Mouse (Mus musculus): ENCODE measurements around the gene Sephs1. TPM values are rescaled to one million over a fixed set of nuclear protein-coding genes. Genes with fewer than 3 reads are reported as not detected.

Sephs1 gene
- polyA plus RNA-seq, 1 experiment from 2014 or later, result 124 TPM

DNA sequence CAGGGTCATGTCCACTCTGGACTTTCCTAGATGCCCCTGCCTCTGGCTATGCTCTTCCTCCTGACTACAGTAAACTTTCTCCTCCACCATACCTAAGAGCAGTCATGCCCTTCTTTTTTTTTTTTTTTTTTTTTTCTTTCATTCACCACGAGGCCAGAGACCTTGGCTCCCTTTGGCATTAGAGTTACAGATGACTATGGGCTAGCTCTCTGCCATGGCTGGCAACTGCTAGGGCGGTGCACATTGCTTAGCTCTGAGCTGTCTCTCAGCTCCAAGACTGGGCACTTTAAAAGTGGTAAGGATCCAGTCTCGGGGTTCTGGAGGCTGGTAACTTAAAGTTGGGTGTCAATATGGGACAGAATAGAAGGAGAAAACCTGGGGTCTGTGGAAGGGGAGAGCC, 5.2 kb upstream of the Sephs1 start:
- Histone ChIP-seq H3K9ac (replicated peaks) (no peak overlapping the region), H3K27me3 (0 out of 2 replicates have a peak, but pooled peaks cover 3% of the 10 kb centered on the region), H3K27ac (replicated peaks) (no peak overlapping the region), H3K4me1 (peaks cover 12% of the 10 kb centered on the region), H3K36me3 (no peaks in the 10 kb centered on the region), H3K9me3 (no peaks in the 10 kb centered on the region), H3K4me2 (replicated peaks) (no peak overlapping the region), H3K4me3 (no peak overlapping the region)
- WGBS, result 73% methylated on average over 3 of the region's 3 CpGs
- no peak for ATAC-seq (ENCODE audit: low FRiP score, low read depth)

DNA sequence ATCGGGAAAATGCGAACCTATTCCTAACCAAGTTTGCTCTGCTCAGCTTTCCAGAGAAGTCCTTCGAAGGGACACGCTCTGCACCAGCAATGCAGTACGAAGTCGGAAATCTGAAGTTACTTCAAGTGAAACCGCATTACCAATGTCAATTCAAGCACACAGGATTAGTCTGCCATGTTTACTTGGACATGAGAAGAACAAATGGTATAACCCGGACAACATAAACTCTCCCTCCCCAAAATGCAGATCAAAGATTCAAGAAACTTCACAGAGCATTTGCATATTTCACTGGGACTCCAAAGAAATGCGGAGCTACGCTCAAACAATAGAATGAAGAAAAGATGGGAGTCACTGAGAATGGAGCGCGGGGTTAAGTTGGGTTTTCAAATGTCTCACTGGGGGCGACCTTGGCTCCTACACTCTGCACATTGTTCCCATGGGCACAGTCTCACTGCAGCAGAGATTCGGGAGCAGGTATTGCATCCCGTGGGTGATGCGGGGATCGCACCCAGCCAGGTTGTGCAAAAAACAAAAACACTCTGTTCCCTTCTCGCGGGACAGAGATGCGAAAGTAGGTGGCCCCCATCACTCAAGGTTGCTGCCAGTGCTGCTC, 521 bp upstream of the Sephs1 start:
- 0 out of 2 replicates have a peak, but pooled peaks cover 3% of the 10 kb centered on the region for H3K27me3 ChIP-seq
- peaks cover 25% of the 10 kb centered on the region for H3K4me1 ChIP-seq
- peaks cover 13% of the 10 kb centered on the region for H3K36me3 ChIP-seq
- no peaks in the 10 kb centered on the region for H3K9me3 ChIP-seq
- peak overlapping the region; percentile 97 for H3K4me3 ChIP-seq
- peak overlapping the region; percentile 98 for H3K9ac ChIP-seq (replicated peaks)
- peak; percentile 43 for ATAC-seq (ENCODE audit: low FRiP score, low read depth)
- peak overlapping the region; percentile 77 for H3K4me2 ChIP-seq (replicated peaks)
- peak overlapping the region; percentile 100 for H3K27ac ChIP-seq (replicated peaks)
- 2% methylated on average over 20 of the region's 20 CpGs for WGBS

DNA sequence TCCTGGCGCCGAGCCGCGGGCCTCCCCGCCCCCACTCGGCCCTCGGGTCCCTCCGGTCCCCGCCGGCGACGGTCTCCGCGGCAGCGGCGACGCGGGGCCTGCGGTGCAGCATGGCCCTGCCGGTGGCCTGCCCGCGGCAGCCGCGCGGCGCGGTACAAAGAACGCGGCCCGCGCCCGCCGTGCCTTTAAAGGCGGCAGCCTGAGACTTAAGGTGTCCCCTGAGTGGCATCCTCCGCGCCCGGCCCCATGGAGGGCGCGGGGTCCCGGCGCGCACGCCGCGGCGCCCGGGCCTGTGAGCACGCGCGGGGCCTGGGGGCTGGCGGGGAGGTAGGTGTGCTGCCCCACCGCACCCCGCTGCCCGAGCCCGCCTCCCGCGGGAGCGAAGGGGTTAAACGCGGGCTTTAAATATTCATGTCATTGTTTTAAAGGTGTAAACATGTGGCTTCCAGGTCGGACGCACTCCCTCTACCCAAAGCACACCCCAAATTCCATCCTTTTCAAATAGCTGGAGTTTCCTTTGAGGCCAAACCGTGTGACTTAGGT, 956 bp downstream of the Sephs1 start:
- Histone ChIP-seq H3K4me1 (peaks cover 25% of the 10 kb centered on the region), H3K4me2 (replicated peaks) (peak overlapping the region; percentile 77), H3K9me3 (no peaks in the 10 kb centered on the region), H3K36me3 (peaks cover 28% of the 10 kb centered on the region), H3K27me3 (0 out of 2 replicates have a peak, but pooled peaks cover 3% of the 10 kb centered on the region), H3K9ac (replicated peaks) (peak overlapping the region; percentile 98), H3K4me3 (peak overlapping the region; percentile 97), H3K27ac (replicated peaks) (peak overlapping the region; percentile 100)
- ATAC-seq (ENCODE audit: low FRiP score, low read depth), result peak; percentile 74
- WGBS, result under 1% methylated on average over 56 of the region's 63 CpGs

GRCm38 (mm10) chr2:4883009-4883704, 1.8 kb downstream of the Sephs1 start:
- Histone ChIP-seq H3K9me3 (no peaks in the 10 kb centered on the region), H3K4me1 (peaks cover 25% of the 10 kb centered on the region), H3K4me3 (peak overlapping the region; percentile 97), H3K27me3 (0 out of 2 replicates have a peak, but pooled peaks cover under 1% of the 10 kb centered on the region), H3K4me2 (replicated peaks) (peak overlapping the region; percentile 77), H3K27ac (replicated peaks) (peak overlapping the region; percentile 100), H3K36me3 (peaks cover 36% of the 10 kb centered on the region), H3K9ac (replicated peaks) (peak overlapping the region; percentile 98)
- no peak for ATAC-seq (ENCODE audit: low FRiP score, low read depth)
- WGBS, result 2% methylated on average over 18 of the region's 18 CpGs

GRCm38 (mm10) chr2:4886896-4887295, 5.5 kb downstream of the Sephs1 start:
- no peak overlapping the region for H3K4me3 ChIP-seq
- no peak overlapping the region for H3K9ac ChIP-seq (replicated peaks)
- H3K9me3 ChIP-seq, result no peaks in the 10 kb centered on the region
- H3K27ac ChIP-seq (replicated peaks), result no peak overlapping the region
- peaks cover 72% of the 10 kb centered on the region for H3K36me3 ChIP-seq
- no peak overlapping the region for H3K4me2 ChIP-seq (replicated peaks)
- no peak for ATAC-seq (ENCODE audit: low FRiP score, low read depth)
- WGBS, result 97% methylated on average over 6 of the region's 6 CpGs
- H3K4me1 ChIP-seq, result peaks cover 13% of the 10 kb centered on the region
- H3K27me3 ChIP-seq, result no peaks in the 10 kb centered on the region

DNA sequence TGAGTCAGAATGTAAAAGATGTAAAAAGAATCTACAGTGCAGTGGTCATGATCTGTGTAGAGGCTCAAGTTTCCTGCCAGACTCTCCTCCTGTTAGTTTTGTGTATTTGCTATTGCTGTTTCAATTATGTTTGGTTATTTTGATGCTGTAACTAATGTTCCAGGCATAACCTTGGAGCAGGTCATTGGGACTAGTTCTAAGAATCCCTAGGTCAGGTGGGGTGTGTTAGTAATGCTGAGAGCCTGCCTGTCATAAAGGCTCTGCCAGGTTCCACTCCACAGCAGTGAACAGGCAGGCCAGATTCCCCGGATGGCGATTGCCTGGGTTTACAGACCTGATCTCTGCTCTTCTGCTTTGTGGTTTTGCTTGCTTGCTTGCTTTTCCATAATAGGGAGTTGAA, 14.2 kb downstream of the Sephs1 start:
- no peak for ATAC-seq (ENCODE audit: low FRiP score, low read depth)
- Histone ChIP-seq H3K4me3 (no peak overlapping the region), H3K9ac (replicated peaks) (no peak overlapping the region), H3K27me3 (no peaks in the 10 kb centered on the region), H3K9me3 (no peaks in the 10 kb centered on the region), H3K4me2 (replicated peaks) (no peak overlapping the region), H3K36me3 (peaks cover 87% of the 10 kb centered on the region), H3K4me1 (no peaks in the 10 kb centered on the region), H3K27ac (replicated peaks) (no peak overlapping the region)
- 88% methylated on average over 2 of the region's 2 CpGs for WGBS

- Histone ChIP-seq H3K9ac (replicated peaks) (no peak overlapping the region), H3K27ac (replicated peaks) (no peak overlapping the region), H3K36me3 (peaks cover 87% of the 10 kb centered on the region), H3K9me3 (no peaks in the 10 kb centered on the region), H3K4me3 (no peak overlapping the region), H3K4me2 (replicated peaks) (no peak overlapping the region), H3K27me3 (no peaks in the 10 kb centered on the region), H3K4me1 (no peaks in the 10 kb centered on the region)
- WGBS, result 96% methylated on average over 4 of the region's 4 CpGs
- ATAC-seq (ENCODE audit: low FRiP score, low read depth), result no peak
Observed at GRCm38 (mm10) chr2:4896970-4897369, 15.6 kb downstream of the Sephs1 start.

GRCm38 (mm10) chr2:4900624-4901023, 19.3 kb downstream of the Sephs1 start:
- no peaks in the 10 kb centered on the region for H3K27me3 ChIP-seq
- H3K4me2 ChIP-seq (replicated peaks), result no peak overlapping the region
- no peak overlapping the region for H3K27ac ChIP-seq (replicated peaks)
- no peak overlapping the region for H3K4me3 ChIP-seq
- ATAC-seq (ENCODE audit: low FRiP score, low read depth), result no peak
- H3K9ac ChIP-seq (replicated peaks), result no peak overlapping the region
- H3K36me3 ChIP-seq, result peaks cover 79% of the 10 kb centered on the region
- no peaks in the 10 kb centered on the region for H3K9me3 ChIP-seq
- WGBS, result 93% methylated on average over 6 of the region's 6 CpGs
- H3K4me1 ChIP-seq, result no peaks in the 10 kb centered on the region

GRCm38 (mm10) chr2:4902346-4902745, 21.0 kb downstream of the Sephs1 start:
- Histone ChIP-seq H3K36me3 (peaks cover 81% of the 10 kb centered on the region), H3K9me3 (no peaks in the 10 kb centered on the region), H3K4me1 (no peaks in the 10 kb centered on the region), H3K27ac (replicated peaks) (no peak overlapping the region), H3K4me2 (replicated peaks) (no peak overlapping the region), H3K4me3 (no peak overlapping the region), H3K9ac (replicated peaks) (no peak overlapping the region), H3K27me3 (no peaks in the 10 kb centered on the region)
- 92% methylated on average over 5 of the region's 5 CpGs for WGBS
- ATAC-seq (ENCODE audit: low FRiP score, low read depth), result no peak

DNA sequence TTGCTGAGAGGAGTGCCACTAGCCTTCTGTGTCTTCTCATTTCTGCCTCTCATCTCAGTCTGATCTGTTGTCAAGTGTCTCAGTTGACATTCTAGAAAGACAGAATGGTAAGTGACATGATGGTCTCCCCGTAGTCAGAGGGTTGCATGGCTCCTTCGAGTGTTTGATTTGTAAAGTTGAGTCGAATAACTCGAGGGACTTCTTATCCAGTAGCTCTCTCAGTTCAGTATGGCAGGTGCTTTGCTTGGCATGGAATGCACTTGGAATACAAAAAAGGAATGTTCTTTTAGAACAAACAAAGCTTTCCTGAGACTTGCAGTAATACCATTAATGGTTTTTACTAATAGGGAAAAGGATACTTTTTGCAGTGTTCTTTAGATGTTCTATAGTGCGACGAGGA, 25.8 kb downstream of the Sephs1 start:
- 95% methylated on average over 6 of the region's 6 CpGs for WGBS
- H3K9me3 ChIP-seq, result no peaks in the 10 kb centered on the region
- H3K27me3 ChIP-seq, result no peaks in the 10 kb centered on the region
- H3K4me1 ChIP-seq, result no peaks in the 10 kb centered on the region
- no peak overlapping the region for H3K9ac ChIP-seq (replicated peaks)
- no peak overlapping the region for H3K27ac ChIP-seq (replicated peaks)
- ATAC-seq (ENCODE audit: low FRiP score, low read depth), result no peak
- H3K4me2 ChIP-seq (replicated peaks), result no peak overlapping the region
- H3K4me3 ChIP-seq, result no peak overlapping the region
- peaks cover 53% of the 10 kb centered on the region for H3K36me3 ChIP-seq

- 86% methylated on average over 7 of the region's 7 CpGs for WGBS
- Histone ChIP-seq H3K9me3 (no peaks in the 10 kb centered on the region), H3K9ac (replicated peaks) (no peak overlapping the region), H3K4me1 (no peaks in the 10 kb centered on the region), H3K27ac (replicated peaks) (no peak overlapping the region), H3K27me3 (no peaks in the 10 kb centered on the region), H3K4me3 (no peak overlapping the region), H3K4me2 (replicated peaks) (no peak overlapping the region), H3K36me3 (peaks cover 49% of the 10 kb centered on the region)
- no peak for ATAC-seq (ENCODE audit: low FRiP score, low read depth)
Observed at GRCm38 (mm10) chr2:4907916-4908315, 26.6 kb downstream of the Sephs1 start.

DNA sequence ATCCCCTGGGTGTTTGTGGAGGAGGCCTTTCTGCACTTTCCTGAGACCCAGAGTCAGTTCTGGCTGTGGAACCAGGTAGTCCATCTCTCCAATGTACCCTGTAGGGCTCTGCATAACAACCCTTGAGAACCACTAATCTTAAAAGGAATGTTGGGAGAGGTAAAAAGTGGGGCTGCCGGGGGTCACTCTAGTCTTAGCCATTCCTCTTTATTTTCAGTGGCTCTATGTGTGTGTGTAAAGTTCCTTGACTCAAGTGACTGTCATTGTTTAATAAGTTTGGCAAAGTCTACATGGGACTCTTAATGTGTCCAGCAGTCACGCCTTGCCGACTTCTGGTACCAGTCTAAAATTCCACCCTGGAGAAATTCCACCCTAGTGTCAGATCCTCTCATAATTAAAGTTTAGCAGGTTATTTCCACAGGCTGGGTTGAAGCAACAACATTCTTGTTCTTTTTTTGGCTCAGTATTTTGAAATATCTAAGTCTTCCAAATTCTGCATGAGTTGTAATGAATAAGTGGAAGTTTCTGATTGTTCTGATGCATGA, 27.5 kb downstream of the Sephs1 start:
- Histone ChIP-seq H3K9me3 (no peaks in the 10 kb centered on the region), H3K36me3 (peaks cover 47% of the 10 kb centered on the region), H3K9ac (replicated peaks) (no peak overlapping the region), H3K27me3 (no peaks in the 10 kb centered on the region), H3K27ac (replicated peaks) (no peak overlapping the region), H3K4me3 (no peak overlapping the region), H3K4me2 (replicated peaks) (no peak overlapping the region), H3K4me1 (0 out of 2 replicates have a peak, but pooled peaks cover 4% of the 10 kb centered on the region)
- 86% methylated on average over 3 of the region's 3 CpGs for WGBS
- no peak for ATAC-seq (ENCODE audit: low FRiP score, low read depth)

Data from midbrain, embryonic 12.5 days (tissue).